Mouse (Mus musculus) duodenum, adult 2 months (tissue): ENCODE measurements around the gene Ranbp17. TPM values are rescaled to one million over a fixed set of nuclear protein-coding genes. Genes with fewer than 3 reads are reported as not detected.

Experiments
- polyA plus RNA-seq: library from polyadenylated mRNA; depleted of rRNA; stranded (reverse); fragments of >200 nt; gene quantifications from 2 replicates; pipeline ENCODE4 v1.2.3, GENCODE M21; 2012; ENCODE audit warnings: low replicate concordance; rRNA removed

Ranbp17 gene
- 0.13 TPM in 1 of 2 replicates, not detected in the other for polyA plus RNA-seq

GRCm38 (mm10) chr11:33513376-33513991 is at the start of gene Ranbp17:
Ranbp17 (minus strand) TSS chr11:33513746.

GRCm38 (mm10) chr11:33276637-33277036 is 236.9 kb downstream of the Ranbp17 start, which contains the start of gene Gm12117:
Gm12117 (minus strand) TSS chr11:33276737.

GRCm38 (mm10) chr11:33203383-33204328 is 309.9 kb downstream of the Ranbp17 start, which contains the start of gene Tlx3:
Tlx3 (minus strand) TSS chr11:33203589.

GRCm38 (mm10) chr11:33162998-33163506 is 350.5 kb downstream of the Ranbp17 start, which contains the start of gene Npm1:
Npm1 (minus strand) TSS chr11:33163206.

Other genes with a start within 250 kb of the Ranbp17 start
- not detected in 2 replicates for gene Gm12117, start 237.0 kb downstream of the Ranbp17 start, polyA plus RNA-seq
- gene Gabrp, start 65.2 kb upstream of the Ranbp17 start, polyA plus RNA-seq = 0.06 TPM in 1 of 2 replicates, not detected in the other
- gene D130052B06Rik, start 85.6 kb upstream of the Ranbp17 start, polyA plus RNA-seq = not detected in 2 replicates